Mouse (Mus musculus): ENCODE results near the gene Cby1. TPM values are rescaled to one million over a fixed set of nuclear protein-coding genes. Genes with fewer than 3 reads are reported as not detected.

Cby1 gene
- total and polyA plus RNA-seq, 3 experiments = 13.2 to 26.9 (median 14.0) TPM

DNA sequence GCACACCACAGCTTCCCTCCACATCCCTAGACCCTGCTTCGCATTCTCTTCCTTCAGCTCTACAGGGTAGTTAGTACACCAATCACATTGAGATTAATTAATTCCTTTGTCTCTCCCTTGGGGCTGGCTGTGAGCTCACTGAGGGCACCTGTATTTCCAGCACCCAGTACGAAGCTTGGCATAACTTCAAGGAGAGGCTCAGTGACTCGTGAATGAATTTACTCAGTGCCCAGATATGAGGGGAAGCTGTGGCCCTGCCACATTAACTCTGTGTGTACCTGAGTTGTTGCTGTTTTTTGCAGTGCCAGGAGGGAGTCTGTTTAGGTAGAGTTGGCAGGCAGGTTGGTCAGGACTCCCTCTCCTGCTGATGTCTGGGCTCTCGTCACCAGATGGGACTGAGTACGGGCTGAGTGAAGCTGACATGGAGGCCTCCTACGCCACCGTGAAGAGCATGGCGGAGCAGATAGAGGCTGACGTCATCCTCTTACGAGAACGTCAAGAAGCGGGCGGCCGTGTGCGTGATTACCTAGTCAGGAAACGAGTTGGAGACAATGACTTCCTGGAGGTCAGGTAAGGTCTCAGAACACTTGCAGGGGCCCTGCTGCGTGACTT lies 47.7 kb downstream of the Cby1 start:
- no peak for DNase-seq

DNA sequence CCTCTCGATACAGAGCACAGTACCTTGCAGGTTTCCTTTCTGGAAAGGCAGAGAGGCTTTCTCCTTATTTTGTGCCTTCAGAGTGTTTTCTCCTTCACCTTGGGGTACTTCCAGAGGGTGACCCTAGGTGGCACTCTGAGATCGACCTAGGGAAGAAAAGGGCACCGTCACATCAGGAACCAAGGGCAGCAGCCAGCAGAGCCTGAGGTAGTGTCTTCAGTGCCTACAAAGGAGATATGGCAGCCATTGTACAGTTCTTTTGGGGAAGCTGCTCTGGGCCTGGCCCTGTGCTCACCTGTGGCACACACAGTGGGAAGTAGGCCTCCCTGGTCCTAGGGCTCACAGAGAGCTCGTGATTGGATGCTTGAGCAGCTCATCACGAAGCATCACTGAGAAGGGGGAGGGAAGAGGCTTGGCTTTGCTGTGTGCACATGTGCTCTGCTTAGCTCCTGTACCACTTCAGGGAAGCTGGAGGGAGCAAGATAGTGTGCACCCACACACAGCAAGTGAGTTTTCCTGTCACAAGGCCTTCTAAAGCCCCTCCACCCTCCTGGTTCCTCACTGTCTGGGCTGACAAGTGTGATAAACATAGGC lies 49.3 kb downstream of the Cby1 start:
- no peak for DNase-seq

DNA sequence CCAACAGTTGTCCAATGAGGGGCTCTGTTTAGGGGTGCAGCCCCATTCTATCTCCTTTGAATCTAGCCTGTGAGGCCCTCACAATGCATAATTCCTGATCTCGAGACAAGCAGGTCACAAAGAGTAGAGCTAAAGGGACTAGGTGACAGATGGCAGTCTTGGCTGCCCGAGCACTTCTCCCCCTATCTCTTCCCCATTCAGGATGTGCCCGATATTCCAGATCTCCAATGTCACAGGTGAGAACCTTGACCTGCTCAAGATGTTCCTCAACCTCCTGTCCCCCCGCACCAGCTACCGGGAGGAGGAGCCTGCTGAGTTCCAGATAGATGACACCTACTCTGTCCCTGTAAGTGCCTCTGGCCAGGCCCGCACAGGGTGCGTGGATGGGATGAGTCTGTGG lies 56.6 kb downstream of the Cby1 start:
- DNase-seq = no peak

GRCm38 (mm10) chr15:79716710-79717109 lies 57.7 kb downstream of the Cby1 start:
- DNase-seq = no peak

Other genes with a start within 250 kb of the Cby1 start
- gene Csnk1e, start 203.6 kb upstream of the Cby1 start, total RNA-seq (2021) = 10 to 100 TPM; 74.6 to 87.7 TPM
- gene Csnk1e, start 203.6 kb upstream of the Cby1 start, polyA plus RNA-seq (2012; rRNA removed) = 59.2 and 65.3 TPM in 2 replicates
- gene Kcnj4, start 154.0 kb upstream of the Cby1 start, total RNA-seq (2021) = 1 to 10 TPM in 1 of 2 experiments, under 1 TPM in 1; 0.20 to 6.3 TPM
- 0.36 and 3.8 TPM in 2 replicates for gene Kcnj4, start 154.0 kb upstream of the Cby1 start, polyA plus RNA-seq (2012; rRNA removed)
- 1 to 10 TPM; 1.9 to 4.1 TPM for gene Kdelr3, start 142.8 kb upstream of the Cby1 start, total RNA-seq (2021)
- 2.9 and 3.1 TPM in 2 replicates for gene Kdelr3, start 142.8 kb upstream of the Cby1 start, polyA plus RNA-seq (2012; rRNA removed)
- gene Ddx17, start 112.5 kb upstream of the Cby1 start, total RNA-seq (2021) = 100 to 1,000 TPM; 230 to 248 TPM
- gene Ddx17, start 112.5 kb upstream of the Cby1 start, polyA plus RNA-seq (2012; rRNA removed) = 245 and 257 TPM in 2 replicates
- gene Dmc1, start 54.1 kb upstream of the Cby1 start, total RNA-seq (2021) = 1 to 10 TPM in 1 of 2 experiments, under 1 TPM in 1; 0.86 to 2.0 TPM
- gene Dmc1, start 54.1 kb upstream of the Cby1 start, polyA plus RNA-seq (2012; rRNA removed) = 0.08 and 0.25 TPM in 2 replicates
- gene Fam227a, start 243 bp upstream of the Cby1 start, total RNA-seq (2021) = 1 to 10 TPM; 1.3 to 1.6 TPM
- 0.43 and 0.61 TPM in 2 replicates for gene Fam227a, start 243 bp upstream of the Cby1 start, polyA plus RNA-seq (2012; rRNA removed)
- gene Tomm22, start 11.7 kb downstream of the Cby1 start, total RNA-seq (2021) = 100 to 1,000 TPM in 1 of 2 experiments, 10 to 100 TPM in 1; 93.3 to 114 TPM
- 11.0 and 13.7 TPM in 2 replicates for gene Tomm22, start 11.7 kb downstream of the Cby1 start, polyA plus RNA-seq (2012; rRNA removed)
- gene Josd1, start 28.7 kb downstream of the Cby1 start, total RNA-seq (2021) = 10 to 100 TPM; 29.1 to 30.1 TPM
- 33.8 and 38.2 TPM in 2 replicates for gene Josd1, start 28.7 kb downstream of the Cby1 start, polyA plus RNA-seq (2012; rRNA removed)
- gene Gtpbp1, start 31.6 kb downstream of the Cby1 start, total RNA-seq (2021) = 10 to 100 TPM; 29.2 to 32.5 TPM
- gene Gtpbp1, start 31.6 kb downstream of the Cby1 start, polyA plus RNA-seq (2012; rRNA removed) = 26.4 and 29.8 TPM in 2 replicates
- gene Sun2, start 83.3 kb downstream of the Cby1 start, total RNA-seq (2021) = 10 to 100 TPM; 46.9 to 77.9 TPM
- gene Sun2, start 83.3 kb downstream of the Cby1 start, polyA plus RNA-seq (2012; rRNA removed) = 86.8 and 92.5 TPM in 2 replicates
- gene Dnal4, start 118.7 kb downstream of the Cby1 start, total RNA-seq (2021) = 10 to 100 TPM; 13.9 to 24.8 TPM
- 39.9 and 43.0 TPM in 2 replicates for gene Dnal4, start 118.7 kb downstream of the Cby1 start, polyA plus RNA-seq (2012; rRNA removed)
- gene Nptxr, start 145.6 kb downstream of the Cby1 start, total RNA-seq (2021) = 1 to 10 TPM; 4.4 to 7.9 TPM
- gene Nptxr, start 145.6 kb downstream of the Cby1 start, polyA plus RNA-seq (2012; rRNA removed) = 5.5 and 6.3 TPM in 2 replicates
- gene Npcd, start 175.0 kb downstream of the Cby1 start, total RNA-seq (2021) = 1 to 10 TPM; 1.2 to 2.0 TPM
- 13.4 and 14.6 TPM in 2 replicates for gene Npcd, start 175.0 kb downstream of the Cby1 start, polyA plus RNA-seq (2012; rRNA removed)
- 10 to 100 TPM; 46.2 to 67.3 TPM for gene Cbx6, start 175.5 kb downstream of the Cby1 start, total RNA-seq (2021)
- gene Cbx6, start 175.5 kb downstream of the Cby1 start, polyA plus RNA-seq (2012; rRNA removed) = 105 and 106 TPM in 2 replicates
- 10 to 100 TPM; 13.1 to 16.5 TPM for gene Apobec3, start 232.5 kb downstream of the Cby1 start, total RNA-seq (2021)
- 5.2 and 6.7 TPM in 2 replicates for gene Apobec3, start 232.5 kb downstream of the Cby1 start, polyA plus RNA-seq (2012; rRNA removed)